Mouse (Mus musculus): ENCODE data around the gene Mybl2. TPM values are rescaled to one million over a fixed set of nuclear protein-coding genes. Genes with fewer than 3 reads are reported as not detected.

Gene Mybl2
- polyA plus RNA-seq, 1 experiment from 2014 or later, result 65.1 TPM

- H3K27me3 ChIP-seq (ENCODE audit: poor library complexity, severe bottlenecking), result peaks cover 16% of the 10 kb centered on the region
- H3K4me3 ChIP-seq, result no peak overlapping the region
- no peaks in the 10 kb centered on the region for H3K9me3 ChIP-seq
- peaks cover 49% of the 10 kb centered on the region for H3K4me1 ChIP-seq
- H3K36me3 ChIP-seq (replicated peaks), result no peaks in the 10 kb centered on the region
- WGBS, result 76% methylated on average over 5 of the region's 5 CpGs
- no peak for DNase-seq (ENCODE audit: extremely low spot score, low spot score)
- H3K27ac ChIP-seq, result no peak overlapping the region
Observed at GRCm38 (mm10) chr2:163100551-163100950, 46.1 kb downstream of the Mybl2 start.

GRCm38 (mm10) chr2:163101646-163102203 is 47.2 kb downstream of the Mybl2 start:
- H3K27me3 ChIP-seq (ENCODE audit: poor library complexity, severe bottlenecking), result peaks cover 16% of the 10 kb centered on the region
- H3K36me3 ChIP-seq (replicated peaks), result no peaks in the 10 kb centered on the region
- H3K27ac ChIP-seq, result peak overlapping the region; percentile 40
- peaks cover 49% of the 10 kb centered on the region for H3K4me1 ChIP-seq
- H3K4me3 ChIP-seq, result no peak overlapping the region
- WGBS, result 7% methylated on average over 10 of the region's 10 CpGs
- DNase-seq (ENCODE audit: extremely low spot score, low spot score), result peak; percentile 84
- no peaks in the 10 kb centered on the region for H3K9me3 ChIP-seq

GRCm38 (mm10) chr2:163102216-163102615 is 47.7 kb downstream of the Mybl2 start:
- H3K36me3 ChIP-seq (replicated peaks), result no peaks in the 10 kb centered on the region
- no peak overlapping the region for H3K4me3 ChIP-seq
- WGBS, result 78% methylated on average over 7 of the region's 7 CpGs
- H3K27ac ChIP-seq, result peak overlapping the region; percentile 40
- H3K9me3 ChIP-seq, result no peaks in the 10 kb centered on the region
- H3K4me1 ChIP-seq, result peaks cover 49% of the 10 kb centered on the region
- H3K27me3 ChIP-seq (ENCODE audit: poor library complexity, severe bottlenecking), result peaks cover 16% of the 10 kb centered on the region
- no peak for DNase-seq (ENCODE audit: extremely low spot score, low spot score)

- 0 out of 2 replicates have a peak overlapping the region, but pooled peaks have one; percentile 25 for H3K27ac ChIP-seq
- peaks cover 16% of the 10 kb centered on the region for H3K27me3 ChIP-seq (ENCODE audit: poor library complexity, severe bottlenecking)
- peaks cover 54% of the 10 kb centered on the region for H3K4me1 ChIP-seq
- H3K9me3 ChIP-seq, result no peaks in the 10 kb centered on the region
- no peaks in the 10 kb centered on the region for H3K36me3 ChIP-seq (replicated peaks)
- no peak overlapping the region for H3K4me3 ChIP-seq
- WGBS, result 78% methylated on average over 18 of the region's 18 CpGs
- DNase-seq (ENCODE audit: extremely low spot score, low spot score), result no peak
Observed at GRCm38 (mm10) chr2:163102900-163103653, 48.6 kb downstream of the Mybl2 start.

GRCm38 (mm10) chr2:163104086-163104770 is 49.7 kb downstream of the Mybl2 start:
- H3K4me1 ChIP-seq, result peaks cover 63% of the 10 kb centered on the region
- H3K27ac ChIP-seq, result 0 out of 2 replicates have a peak overlapping the region, but pooled peaks have one; percentile 16
- no peaks in the 10 kb centered on the region for H3K36me3 ChIP-seq (replicated peaks)
- no peak overlapping the region for H3K4me3 ChIP-seq
- no peaks in the 10 kb centered on the region for H3K9me3 ChIP-seq
- 84% methylated on average over 13 of the region's 13 CpGs for WGBS
- DNase-seq (ENCODE audit: extremely low spot score, low spot score), result no peak
- peaks cover 16% of the 10 kb centered on the region for H3K27me3 ChIP-seq (ENCODE audit: poor library complexity, severe bottlenecking)

DNA sequence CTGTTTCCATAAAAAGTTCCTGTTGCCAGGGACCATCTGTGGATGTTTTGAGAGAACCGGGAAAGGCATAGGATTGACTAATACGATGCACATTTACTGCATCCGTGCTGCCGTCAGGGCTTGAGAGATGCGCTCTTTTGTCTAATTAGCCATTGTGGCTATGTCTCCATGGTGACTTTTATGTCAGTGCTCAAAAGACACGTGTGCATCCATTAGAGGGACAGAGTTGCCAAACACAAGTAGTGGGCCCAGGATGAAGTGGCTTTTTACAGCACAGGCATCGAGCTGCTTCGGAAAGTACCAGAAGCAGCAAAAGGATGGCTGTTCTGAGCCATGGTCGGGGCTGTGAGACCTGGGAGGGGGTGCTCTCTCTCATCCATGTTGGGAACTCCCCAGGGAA is 53.9 kb downstream of the Mybl2 start:
- Histone ChIP-seq H3K27ac (peak overlapping the region; percentile 35; the same call in 1 of the 2 replicates), H3K9me3 (peaks cover 2% of the 10 kb centered on the region; the same call in 1 of the 2 replicates), H3K27me3 (ENCODE audit: poor library complexity, severe bottlenecking) (no peaks in the 10 kb centered on the region), H3K4me3 (no peak overlapping the region), H3K36me3 (replicated peaks) (no peaks in the 10 kb centered on the region), H3K4me1 (peaks cover 54% of the 10 kb centered on the region)
- DNase-seq (ENCODE audit: extremely low spot score, low spot score), result no peak
- WGBS, result 75% methylated on average over 9 of the region's 9 CpGs

- 94% methylated on average over 1 of the region's 1 CpGs for WGBS
- Histone ChIP-seq H3K27me3 (ENCODE audit: poor library complexity, severe bottlenecking) (no peaks in the 10 kb centered on the region), H3K9me3 (peaks cover 2% of the 10 kb centered on the region; the same call in 1 of the 2 replicates), H3K27ac (peak overlapping the region; percentile 82), H3K4me3 (no peak overlapping the region), H3K4me1 (peaks cover 42% of the 10 kb centered on the region), H3K36me3 (replicated peaks) (no peaks in the 10 kb centered on the region)
- no peak for DNase-seq (ENCODE audit: extremely low spot score, low spot score)
Observed at GRCm38 (mm10) chr2:163110706-163111105, 56.2 kb downstream of the Mybl2 start.

DNA sequence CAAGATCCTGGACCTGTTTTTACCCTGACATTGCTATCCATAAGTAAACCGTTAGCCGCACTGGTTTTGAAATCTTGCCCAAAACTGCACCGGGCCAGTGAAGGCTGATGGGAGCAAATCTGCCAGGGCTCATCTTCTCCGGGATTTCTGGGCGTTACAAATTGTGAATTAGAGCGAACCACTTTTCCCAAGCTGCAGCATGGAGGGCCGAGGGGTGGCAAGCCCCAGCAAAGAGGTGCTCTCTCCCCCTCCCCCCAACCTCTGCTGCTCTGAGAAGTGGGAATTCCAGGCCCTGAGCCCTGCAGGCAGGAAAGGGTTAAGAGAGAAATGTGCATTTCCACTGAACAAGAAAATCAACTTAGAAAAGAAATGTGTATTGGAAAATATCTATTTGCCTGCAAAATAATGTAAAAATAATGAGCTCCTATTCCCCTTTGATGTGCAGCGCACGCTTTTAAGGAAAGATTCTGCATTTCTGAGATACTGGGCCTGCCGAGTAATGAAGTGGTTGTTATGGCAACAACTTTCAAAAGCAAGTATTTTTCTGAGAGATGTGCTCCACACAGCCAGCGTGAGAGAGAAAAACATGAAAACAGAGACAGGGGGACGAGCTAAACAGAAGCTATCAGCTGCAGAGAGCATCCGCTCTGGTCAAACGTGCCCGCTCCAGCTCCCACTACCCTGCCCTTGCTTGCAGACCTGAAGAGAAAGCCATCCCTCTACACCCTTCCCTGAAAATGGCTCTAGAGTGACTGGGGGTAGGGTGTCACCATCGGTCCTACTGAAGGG is 57.1 kb downstream of the Mybl2 start:
- H3K36me3 ChIP-seq (replicated peaks), result no peaks in the 10 kb centered on the region
- no peak for DNase-seq (ENCODE audit: extremely low spot score, low spot score)
- 60% methylated on average over 16 of the region's 16 CpGs for WGBS
- H3K4me1 ChIP-seq, result peaks cover 42% of the 10 kb centered on the region
- H3K27me3 ChIP-seq (ENCODE audit: poor library complexity, severe bottlenecking), result no peaks in the 10 kb centered on the region
- H3K4me3 ChIP-seq, result peak overlapping the region; percentile 10; the same call in 1 of the 2 replicates
- H3K9me3 ChIP-seq, result peaks cover 2% of the 10 kb centered on the region; the same call in 1 of the 2 replicates
- H3K27ac ChIP-seq, result peak overlapping the region; percentile 82

GRCm38 (mm10) chr2:163120626-163121352 is 66.3 kb downstream of the Mybl2 start:
- Histone ChIP-seq H3K27me3 (ENCODE audit: poor library complexity, severe bottlenecking) (peaks cover 26% of the 10 kb centered on the region), H3K27ac (no peak overlapping the region), H3K9me3 (no peaks in the 10 kb centered on the region), H3K36me3 (replicated peaks) (no peaks in the 10 kb centered on the region), H3K4me1 (peaks cover 35% of the 10 kb centered on the region), H3K4me3 (no peak overlapping the region)
- 75% methylated on average over 15 of the region's 15 CpGs for WGBS
- DNase-seq (ENCODE audit: extremely low spot score, low spot score), result no peak

GRCm38 (mm10) chr2:163121353-163121660 is 66.8 kb downstream of the Mybl2 start:
- H3K27ac ChIP-seq, result no peak overlapping the region
- no peaks in the 10 kb centered on the region for H3K36me3 ChIP-seq (replicated peaks)
- peaks cover 26% of the 10 kb centered on the region for H3K27me3 ChIP-seq (ENCODE audit: poor library complexity, severe bottlenecking)
- DNase-seq (ENCODE audit: extremely low spot score, low spot score), result no peak
- H3K4me3 ChIP-seq, result no peak overlapping the region
- 90% methylated on average over 3 of the region's 3 CpGs for WGBS
- peaks cover 35% of the 10 kb centered on the region for H3K4me1 ChIP-seq
- no peaks in the 10 kb centered on the region for H3K9me3 ChIP-seq

DNA sequence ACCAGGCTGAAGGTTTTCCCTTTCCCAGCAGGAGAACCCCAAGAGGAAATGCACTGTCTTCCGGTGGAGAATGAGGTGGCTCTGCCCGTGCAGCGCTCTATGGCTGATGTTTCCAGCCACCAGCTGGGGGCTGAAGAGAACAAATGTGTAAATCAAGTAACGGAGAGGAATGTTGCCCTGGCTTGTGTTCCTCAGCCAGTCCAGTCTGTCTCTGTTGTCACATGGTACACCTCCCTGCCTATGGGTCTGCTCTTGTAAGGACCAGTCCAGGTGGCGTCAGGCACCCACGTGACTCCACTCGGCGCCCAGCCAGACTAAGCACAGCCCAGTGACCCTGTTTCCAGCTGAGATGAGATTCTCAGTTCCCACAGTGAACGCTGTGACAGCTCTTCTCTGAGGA is 67.8 kb downstream of the Mybl2 start:
- Histone ChIP-seq H3K9me3 (peaks cover under 1% of the 10 kb centered on the region; the same call in 1 of the 2 replicates), H3K4me3 (peak overlapping the region; percentile 19), H3K27ac (peak overlapping the region; percentile 69), H3K4me1 (peaks cover 35% of the 10 kb centered on the region), H3K27me3 (ENCODE audit: poor library complexity, severe bottlenecking) (peaks cover 26% of the 10 kb centered on the region), H3K36me3 (replicated peaks) (no peaks in the 10 kb centered on the region)
- DNase-seq (ENCODE audit: extremely low spot score, low spot score), result no peak
- 28% methylated on average over 9 of the region's 9 CpGs for WGBS

GRCm38 (mm10) chr2:163123496-163123895 is 69.0 kb downstream of the Mybl2 start:
- Histone ChIP-seq H3K9me3 (peaks cover 6% of the 10 kb centered on the region; the same call in 1 of the 2 replicates), H3K36me3 (replicated peaks) (no peaks in the 10 kb centered on the region), H3K4me3 (no peak overlapping the region), H3K27ac (no peak overlapping the region), H3K4me1 (peaks cover 35% of the 10 kb centered on the region), H3K27me3 (ENCODE audit: poor library complexity, severe bottlenecking) (peaks cover 26% of the 10 kb centered on the region)
- 90% methylated on average over 5 of the region's 5 CpGs for WGBS
- DNase-seq (ENCODE audit: extremely low spot score, low spot score), result no peak

Data from forebrain, embryonic 10.5 days (tissue).